ENCODE assay signal across 15 mouse cellular contexts in the genomic region with DNA sequence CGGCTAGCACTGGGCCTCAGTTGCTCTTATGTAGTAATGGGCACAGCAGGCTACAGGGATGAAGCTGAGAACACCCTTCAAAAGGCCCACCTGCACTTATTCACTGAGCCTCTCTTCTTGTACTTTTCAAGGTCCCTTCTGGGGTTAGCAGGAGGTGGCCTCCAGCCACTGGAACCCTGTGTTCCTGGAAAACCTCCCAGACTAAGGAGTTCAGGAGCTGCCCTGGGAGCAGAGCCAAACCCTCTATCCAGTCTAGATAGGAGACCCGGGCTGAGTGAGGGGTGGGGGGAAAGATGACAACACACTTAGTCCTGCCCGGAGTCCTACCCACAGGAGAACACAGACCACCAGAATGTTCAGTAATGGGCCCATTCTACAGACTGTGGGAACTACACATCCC. TPM values are rescaled to one million over a fixed set of nuclear protein-coding genes. Genes with fewer than 3 reads are reported as not detected.
A peak's percentile ranks its signal among the peaks of the same experiment; 100 is the strongest.
DNase-seq lines count a peak whose midpoint lies in the region; ATAC-seq and TF ChIP-seq lines count a peak whose summit lies in the region.
"Had no signal": no experiment of that assay in that cellular context is flagged by ENCODE, and none has a peak within 500 bp of the region (broad histone marks: within the 10 kb centered on the region; RNA-seq: fewer than 3 reads in every experiment).

No protein-coding gene starts in this region.

- peak overlapping the region; percentile 82; the same call in 1 of the 2 replicates for H3K4me3 ChIP-seq in testis, adult 2 months (ENCODE audit: control insufficient read depth, low read depth, low read length)
- H3K4me3 ChIP-seq in hindbrain, embryonic 14.5 days (replicated peaks; ENCODE audit: low read length): no peak overlapping the region
- H3K4me3 ChIP-seq in neural tube, embryonic 15.5 days (replicated peaks): no peak overlapping the region
- H3K4me3 ChIP-seq: midbrain, embryonic 15.5 days had no signal

- no peak for TF ChIP-seq POLR2A in testis, adult 2 months (IDR thresholded peaks at IDR 0.05; ENCODE audit: control insufficient read depth, low read depth, low read length)

- ATAC-seq in hindbrain, embryonic 14.5 days (ENCODE audit: low FRiP score): no peak
- ATAC-seq in neural tube, embryonic 15.5 days (ENCODE audit: low FRiP score): no peak
- ATAC-seq: liver, postnatal 0 days; midbrain, embryonic 15.5 days had no signal

- H3K27ac ChIP-seq in testis, adult 2 months (ENCODE audit: control insufficient read depth, insufficient read depth, low read depth, low read length): peak overlapping the region; percentile 81
- no peak overlapping the region for H3K27ac ChIP-seq in hindbrain, embryonic 14.5 days
- no peak overlapping the region for H3K27ac ChIP-seq in neural tube, embryonic 15.5 days (replicated peaks)
- H3K27ac ChIP-seq: macrophage; midbrain, embryonic 15.5 days had no signal

- no peaks in the 10 kb centered on the region for H3K27me3 ChIP-seq in testis, adult 2 months (ENCODE audit: control insufficient read depth, insufficient read depth, low read length)
- peaks cover 30% of the 10 kb centered on the region for H3K27me3 ChIP-seq in hindbrain, embryonic 14.5 days (ENCODE audit: control insufficient read depth, insufficient read depth, low read length)
- H3K27me3 ChIP-seq in neural tube, embryonic 15.5 days (replicated peaks): peaks cover 33% of the 10 kb centered on the region

- peak; percentile 38 for DNase-seq in adrenal gland, adult 2 months
- DNase-seq in adrenal gland, adult 8-10 months: no peak
- peak; percentile 61 for DNase-seq in kidney, adult 11 months
- DNase-seq in kidney, postnatal 4 days: no peak
- DNase-seq in kidney, adult 9 months: peak; percentile 86
- DNase-seq in hindbrain, embryonic 14.5 days (ENCODE audit: low spot score): no peak
- DNase-seq: cerebellum, adult 9-11 months; liver; liver, postnatal 0 days; right cerebral cortex, postnatal 25 days; thymus, postnatal 36 days had no signal

- H3K9ac ChIP-seq in hindbrain, embryonic 14.5 days: no peak overlapping the region
- H3K9ac ChIP-seq in neural tube, embryonic 15.5 days (replicated peaks): no peak overlapping the region
- H3K9ac ChIP-seq: liver, postnatal 0 days; midbrain, embryonic 15.5 days had no signal

- H3K9me3 ChIP-seq in hindbrain, embryonic 14.5 days (ENCODE audit: control insufficient read depth, low read length): no peaks in the 10 kb centered on the region
- no peaks in the 10 kb centered on the region for H3K9me3 ChIP-seq in neural tube, embryonic 15.5 days (replicated peaks)
- H3K9me3 ChIP-seq: midbrain, embryonic 15.5 days had no signal

- H3K4me1 ChIP-seq in testis, adult 2 months (ENCODE audit: control insufficient read depth, insufficient read depth, low read length): peaks cover 17% of the 10 kb centered on the region
- H3K4me1 ChIP-seq in hindbrain, embryonic 14.5 days (replicated peaks; ENCODE audit: control insufficient read depth, insufficient read depth, low read length): no peaks in the 10 kb centered on the region
- H3K4me1 ChIP-seq in neural tube, embryonic 15.5 days: peaks cover 12% of the 10 kb centered on the region

- H3K4me2 ChIP-seq in hindbrain, embryonic 14.5 days (replicated peaks): no peak overlapping the region
- no peak overlapping the region for H3K4me2 ChIP-seq in neural tube, embryonic 15.5 days
- H3K4me2 ChIP-seq: midbrain, embryonic 15.5 days had no signal

- 79% methylated on average over 3 of the region's 3 CpGs for WGBS in hindbrain, embryonic 14.5 days
- 75% methylated on average over 3 of the region's 3 CpGs for WGBS in neural tube, embryonic 15.5 days

- no peak for TF ChIP-seq CTCF in testis, adult 2 months (IDR thresholded peaks at IDR 0.05; ENCODE audit: control insufficient read depth, insufficient read depth, insufficient replicate concordance, low read depth, low read length)

- H3K36me3 ChIP-seq in testis, adult 2 months (ENCODE audit: control insufficient read depth, insufficient read depth, low read length): no peaks in the 10 kb centered on the region
- H3K36me3 ChIP-seq in hindbrain, embryonic 14.5 days (replicated peaks; ENCODE audit: control insufficient read depth, insufficient read depth): no peaks in the 10 kb centered on the region
- H3K36me3 ChIP-seq in neural tube, embryonic 15.5 days: no peaks in the 10 kb centered on the region
- H3K36me3 ChIP-seq: midbrain, embryonic 15.5 days had no signal

RNA-seq across cellular contexts. Expression of gene Susd3, which starts 2.5 kb away (rescaled TPM):
- total RNA-seq in adrenal gland, adult 2 months (2021): 10 to 100 TPM in 1 of 2 experiments, under 1 TPM in 1; 0.52 to 10.9 TPM
- polyA plus RNA-seq in adrenal gland, adult 2 months (2012; rRNA removed): 5.0 and 143 TPM in 2 replicates
- 10 to 100 TPM in 2 of 4 experiments, 1 to 10 TPM in 2; 3.0 to 97.4 (median 38.5) TPM for total RNA-seq in adrenal gland, adult 8-10 months (2022)
- 37.7 and 51.3 TPM in 2 replicates for polyA plus RNA-seq in testis, adult 2 months (2012; rRNA removed)
- polyA plus RNA-seq in hindbrain, embryonic 14.5 days (2014; fragmentation: Nextera tagmentation; extraction: Ambion mirVana): 0.72 and 0.98 TPM in 2 replicates
- polyA plus RNA-seq in neural tube, embryonic 15.5 days (2015; fragmentation: Nextera tagmentation; extraction: Ambion mirVana): 0.95 and 2.1 TPM in 2 replicates

RNA-seq across cellular contexts. Expression of gene Card19, which starts 30.2 kb away (rescaled TPM):
- 10 to 100 TPM; 69.7 to 78.1 TPM for total RNA-seq in adrenal gland, adult 2 months (2021)
- polyA plus RNA-seq in adrenal gland, adult 2 months (2012; rRNA removed): 250 and 286 TPM in 2 replicates
- 10 to 100 TPM; 44.8 to 81.7 (median 62.8) TPM for total RNA-seq in adrenal gland, adult 8-10 months (2022)
- 22.0 and 28.9 TPM in 2 replicates for polyA plus RNA-seq in testis, adult 2 months (2012; rRNA removed)
- 31.0 and 37.0 TPM in 2 replicates for polyA plus RNA-seq in hindbrain, embryonic 14.5 days (2014; fragmentation: Nextera tagmentation; extraction: Ambion mirVana)
- 44.6 and 45.5 TPM in 2 replicates for polyA plus RNA-seq in neural tube, embryonic 15.5 days (2015; fragmentation: Nextera tagmentation; extraction: Ambion mirVana)

RNA-seq across cellular contexts. Expression of gene Ninj1, which starts 58.7 kb away (rescaled TPM):
- 10 to 100 TPM; 64.9 to 66.3 TPM for total RNA-seq in adrenal gland, adult 2 months (2021)
- polyA plus RNA-seq in adrenal gland, adult 2 months (2012; rRNA removed): 184 and 303 TPM in 2 replicates
- 10 to 100 TPM; 55.5 to 58.6 (median 58.0) TPM for total RNA-seq in adrenal gland, adult 8-10 months (2022)
- 30.9 and 41.5 TPM in 2 replicates for polyA plus RNA-seq in testis, adult 2 months (2012; rRNA removed)
- 33.3 and 33.5 TPM in 2 replicates for polyA plus RNA-seq in hindbrain, embryonic 14.5 days (2014; fragmentation: Nextera tagmentation; extraction: Ambion mirVana)
- 37.4 and 38.9 TPM in 2 replicates for polyA plus RNA-seq in neural tube, embryonic 15.5 days (2015; fragmentation: Nextera tagmentation; extraction: Ambion mirVana)

Comparison
In these comparisons a context has a peak if more than half of its experiments do, and no peak if none do; other contexts are left out.
1. DNase-seq: peak in adrenal gland, adult 2 months (single experiment), kidney, adult 11 months (single experiment) and kidney, adult 9 months (single experiment); none in adrenal gland, adult 8-10 months (single experiment), kidney, postnatal 4 days (0 of 2) and hindbrain, embryonic 14.5 days (single experiment).